Mouse (Mus musculus) midbrain, embryonic 11.5 days (tissue): ENCODE measurements around the gene Kat7. TPM values are rescaled to one million over a fixed set of nuclear protein-coding genes. Genes with fewer than 3 reads are reported as not detected.

Experiments used
- ATAC-seq: fragments of 200-750 bp; cut with Nextera tagmentation; 2 replicates; pipeline ENCODE4 v1.8.0; 2017; ENCODE audit warnings: moderate TSS enrichment, moderate library complexity; ENCODE audit not compliant: low FRiP score
- DNase-seq: peaks from one replicate; pipeline ENCODE4 v3.0.0; 2015; ENCODE audit warnings: low spot score; ENCODE audit errors: missing footprints
- H3K27ac ChIP-seq: fragments of 300-500 bp; sonication (generic); 2 replicates; pipeline ENCODE4 v1.5.1; 2014; ENCODE audit warnings: low read depth, low read length
- H3K27me3 ChIP-seq: fragments of 300-500 bp; sonication (generic); 2 replicates; pipeline ENCODE4 v1.6.1; 2014; ENCODE audit warnings: mild to moderate bottlenecking, low read length, moderate library complexity, mixed read lengths; ENCODE audit not compliant: control insufficient read depth, insufficient read depth
- H3K36me3 ChIP-seq: fragments of 300-500 bp; sonication (generic); 2 replicates; pipeline ENCODE4 v1.6.1; 2014; ENCODE audit warnings: mild to moderate bottlenecking, low read length, moderate library complexity, mixed read lengths; ENCODE audit not compliant: control insufficient read depth, insufficient read depth
- H3K4me1 ChIP-seq: fragments of 300-500 bp; sonication (generic); 2 replicates; pipeline ENCODE4 v1.6.1; 2014; ENCODE audit warnings: low read length; ENCODE audit not compliant: control insufficient read depth, insufficient read depth
- H3K4me2 ChIP-seq: fragments of 300-500 bp; sonication (generic); 2 replicates; pipeline ENCODE4 v1.6.1; 2014; ENCODE audit warnings: mild to moderate bottlenecking, moderate library complexity
- H3K4me3 ChIP-seq: fragments of 300-500 bp; sonication (generic); 2 replicates; pipeline ENCODE4 v1.5.1; 2014; ENCODE audit warnings: low read depth, low read length
- H3K9ac ChIP-seq: fragments of 300-500 bp; sonication (generic); 2 replicates; pipeline ENCODE4 v1.6.1; 2014; ENCODE audit warnings: low read length
- H3K9me3 ChIP-seq: fragments of 300-500 bp; sonication (generic); 2 replicates; pipeline ENCODE4 v1.6.1; 2016; ENCODE audit warnings: low read length; ENCODE audit not compliant: control insufficient read depth
- WGBS: fragments of 180-500 bp; shearing (Covaris S2); extraction: QIAGEN DNeasy Blood & Tissue Kit; methylation state at CpG from one replicate; pipeline ENCODE4 v1.1.7; 2014; 5-methylcytosine and 5-hydroxymethylcytosine counted together
- polyA plus RNA-seq: library from polyadenylated mRNA; unstranded; fragments of >200 nt; fragmentation: Nextera tagmentation; extraction: Ambion mirVana; gene quantifications from 2 replicates; pipeline ENCODE4 v1.2.1, GENCODE M21; 2014

The Kat7 gene
- 75.8 and 80.9 TPM in 2 replicates for polyA plus RNA-seq

DNA sequence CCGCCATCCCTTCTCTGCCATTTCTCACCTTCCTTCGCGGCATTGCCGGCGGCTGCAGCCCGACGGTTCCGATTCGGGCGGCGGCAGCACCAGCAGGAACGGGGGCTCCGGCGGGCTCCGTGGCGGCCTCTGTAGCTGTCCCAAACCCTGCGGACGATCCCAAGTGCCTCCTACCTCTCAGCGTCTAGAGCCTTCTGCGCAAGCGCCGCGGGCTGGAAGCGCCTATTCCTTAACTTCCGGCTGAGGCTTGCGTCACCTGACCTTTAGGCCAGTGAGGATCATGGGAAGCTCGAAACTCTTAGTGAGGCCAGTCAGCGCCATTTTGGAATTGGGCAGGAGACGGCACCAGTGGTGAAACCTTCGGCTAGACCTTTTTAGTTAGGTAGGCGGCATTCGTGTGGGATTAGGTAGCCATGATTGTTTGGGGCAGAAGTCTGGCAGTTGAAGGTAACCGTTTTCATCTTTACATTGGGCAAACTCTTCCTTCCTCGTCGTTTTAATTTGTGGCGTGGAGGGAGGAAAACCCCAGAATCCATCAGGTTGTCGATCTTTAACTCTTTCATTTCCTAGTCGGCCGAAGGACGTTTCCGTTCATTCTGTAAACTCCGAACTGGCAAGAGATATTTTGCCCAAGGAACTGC is at the start of gene Kat7:
TSS of gene Kat7 (minus strand) at position 240 of the 641 bp plus-strand sequence.
- Histone ChIP-seq H3K27me3 (no peaks in the 10 kb centered on the region), H3K4me2 (peak within 1 kb of the TSS; percentile 87), H3K36me3 (peaks cover 2% of the 10 kb centered on the region; the same call in 1 of the 2 replicates), H3K4me3 (peak within 1 kb of the TSS; percentile 87), H3K9ac (peak within 1 kb of the TSS; percentile 95), H3K9me3 (no peaks in the 10 kb centered on the region), H3K4me1 (peaks cover 13% of the 10 kb centered on the region), H3K27ac (peak within 1 kb of the TSS; percentile 88)
- ATAC-seq = peak; percentile 91
- DNase-seq = peak; percentile 99
- WGBS = under 1% methylated on average over 42 of the region's 42 CpGs

GRCm38 (mm10) chr11:95358263-95358662 is 48.2 kb upstream of the Kat7 start:
- Histone ChIP-seq H3K4me2 (no peak overlapping the region), H3K27me3 (no peaks in the 10 kb centered on the region), H3K4me1 (no peaks in the 10 kb centered on the region), H3K9ac (no peak overlapping the region), H3K4me3 (no peak overlapping the region), H3K9me3 (no peaks in the 10 kb centered on the region), H3K36me3 (no peaks in the 10 kb centered on the region), H3K27ac (no peak overlapping the region)
- 77% methylated on average over 3 of the region's 3 CpGs for WGBS
- no peak for DNase-seq
- ATAC-seq = no peak

DNA sequence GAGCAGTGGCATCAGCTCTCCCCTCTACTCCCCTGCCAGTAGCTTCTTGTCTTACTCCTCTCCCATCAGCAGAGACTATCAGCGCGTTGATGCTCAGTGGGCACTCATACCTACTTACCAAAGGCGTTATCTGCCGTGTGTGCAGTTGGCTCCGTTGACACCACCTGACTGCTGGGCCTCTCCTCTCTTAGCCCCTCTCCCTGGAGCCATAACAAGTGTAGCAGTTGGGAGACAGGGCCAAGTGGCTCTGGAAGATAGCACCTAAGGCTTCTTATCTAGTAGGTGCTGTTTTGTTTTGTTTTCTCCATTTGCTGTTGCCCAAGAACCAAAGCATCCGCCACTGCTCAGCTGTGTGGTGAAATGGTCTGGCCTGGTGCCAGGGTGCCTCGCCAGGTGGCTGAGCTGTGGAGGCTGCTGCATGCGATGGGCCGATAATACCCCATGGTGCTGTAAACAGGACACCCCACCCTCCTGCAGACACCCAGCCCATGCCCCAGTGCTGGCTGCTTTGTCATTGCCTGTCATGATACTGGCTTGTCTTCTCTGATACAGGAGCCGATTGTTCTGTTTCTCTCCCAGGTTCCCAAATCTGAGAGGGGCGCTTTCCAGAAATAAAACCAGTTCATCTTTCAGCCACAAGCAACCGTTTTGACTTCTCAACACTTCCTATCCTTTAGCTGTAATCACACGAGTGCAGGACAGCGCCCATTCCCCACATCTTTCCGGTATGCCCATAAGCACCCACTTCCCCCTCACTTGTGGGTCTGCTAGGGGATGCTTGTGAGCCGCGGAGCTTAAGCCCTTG is 46.6 kb upstream of the Kat7 start:
- ATAC-seq = no peak

DNA sequence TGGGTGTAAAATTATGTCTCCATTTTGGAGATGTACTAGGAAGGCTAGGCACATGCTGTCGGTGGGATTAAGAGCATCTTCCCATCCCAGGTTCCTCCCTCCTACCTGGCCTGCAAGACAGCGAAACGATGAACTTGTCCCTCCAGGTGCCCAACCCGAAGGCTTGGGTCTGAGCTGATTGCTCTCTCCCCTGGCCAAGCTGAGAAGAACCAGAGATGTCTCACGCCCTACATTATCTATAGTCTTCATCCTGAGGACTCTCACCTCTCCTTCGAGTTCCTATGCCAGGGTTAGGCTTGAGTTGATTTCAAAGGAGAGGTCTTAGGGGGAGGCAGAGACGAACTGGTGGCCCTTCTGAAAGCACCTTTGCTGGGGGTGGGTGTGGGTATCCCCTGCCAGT is 46.0 kb upstream of the Kat7 start:
- H3K27ac ChIP-seq = no peak overlapping the region
- WGBS = 88% methylated on average over 7 of the region's 7 CpGs
- no peaks in the 10 kb centered on the region for H3K27me3 ChIP-seq
- no peak for DNase-seq
- no peak for ATAC-seq
- no peaks in the 10 kb centered on the region for H3K36me3 ChIP-seq
- no peak overlapping the region for H3K4me2 ChIP-seq
- no peak overlapping the region for H3K4me3 ChIP-seq
- no peaks in the 10 kb centered on the region for H3K4me1 ChIP-seq
- no peaks in the 10 kb centered on the region for H3K9me3 ChIP-seq
- no peak overlapping the region for H3K9ac ChIP-seq

More for the DNA sequence above, 46.6 kb upstream of the Kat7 start:
- Histone ChIP-seq H3K9ac (no peak overlapping the region), H3K27me3 (no peaks in the 10 kb centered on the region), H3K36me3 (no peaks in the 10 kb centered on the region), H3K27ac (peak overlapping the region; percentile 44; the same call in 1 of the 2 replicates), H3K4me3 (no peak overlapping the region), H3K4me1 (no peaks in the 10 kb centered on the region), H3K4me2 (no peak overlapping the region), H3K9me3 (no peaks in the 10 kb centered on the region)
- 82% methylated on average over 17 of the region's 17 CpGs for WGBS
- no peak for DNase-seq

- Histone ChIP-seq H3K4me3 (no peak overlapping the region), H3K4me2 (no peak overlapping the region), H3K27me3 (no peaks in the 10 kb centered on the region), H3K9ac (no peak overlapping the region), H3K9me3 (no peaks in the 10 kb centered on the region), H3K27ac (no peak overlapping the region), H3K4me1 (no peaks in the 10 kb centered on the region), H3K36me3 (no peaks in the 10 kb centered on the region)
- DNase-seq = no peak
- 92% methylated on average over 5 of the region's 5 CpGs for WGBS
- ATAC-seq = no peak
Observed at GRCm38 (mm10) chr11:95355661-95356011, 45.6 kb upstream of the Kat7 start.

- H3K27me3 ChIP-seq = no peaks in the 10 kb centered on the region
- H3K27ac ChIP-seq = no peak overlapping the region
- no peaks in the 10 kb centered on the region for H3K4me1 ChIP-seq
- H3K36me3 ChIP-seq = no peaks in the 10 kb centered on the region
- H3K4me3 ChIP-seq = no peak overlapping the region
- no peak overlapping the region for H3K4me2 ChIP-seq
- H3K9ac ChIP-seq = no peak overlapping the region
- 89% methylated on average over 12 of the region's 12 CpGs for WGBS
- ATAC-seq (no peak), DNase-seq (no peak)
- H3K9me3 ChIP-seq = no peaks in the 10 kb centered on the region
Observed at GRCm38 (mm10) chr11:95354945-95355660, 45.1 kb upstream of the Kat7 start.

GRCm38 (mm10) chr11:95354228-95354944 is 44.3 kb upstream of the Kat7 start:
- H3K4me1 ChIP-seq = no peaks in the 10 kb centered on the region
- WGBS = 88% methylated on average over 14 of the region's 14 CpGs
- ATAC-seq = no peak

DNA sequence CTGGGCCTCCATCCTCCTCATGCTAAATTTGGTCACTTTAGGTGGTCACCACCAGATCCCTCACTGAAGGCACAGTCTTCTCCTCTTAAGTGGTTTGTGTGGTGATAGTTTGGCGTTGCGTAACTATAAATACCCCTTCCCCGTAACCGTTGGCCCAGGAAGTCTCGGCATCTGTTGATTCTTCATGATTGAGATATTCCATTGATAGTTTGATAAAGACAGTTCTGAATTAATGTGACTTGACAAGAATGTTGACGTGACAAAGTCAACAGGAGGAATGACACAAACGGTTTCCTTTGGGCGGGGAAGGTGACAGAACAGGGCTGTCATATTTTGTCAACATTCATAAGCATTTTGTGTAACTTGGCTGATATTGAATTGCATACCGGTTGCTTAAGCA is 43.2 kb upstream of the Kat7 start:
- Histone ChIP-seq H3K4me3 (no peak overlapping the region), H3K4me1 (no peaks in the 10 kb centered on the region), H3K9me3 (no peaks in the 10 kb centered on the region), H3K36me3 (no peaks in the 10 kb centered on the region), H3K4me2 (no peak overlapping the region), H3K9ac (no peak overlapping the region), H3K27me3 (no peaks in the 10 kb centered on the region), H3K27ac (no peak overlapping the region)
- DNase-seq (no peak), ATAC-seq (no peak)
- WGBS = 92% methylated on average over 9 of the region's 9 CpGs

More at GRCm38 (mm10) chr11:95354228-95354944, 44.3 kb upstream of the Kat7 start:
- no peak for DNase-seq
- Histone ChIP-seq H3K27ac (no peak overlapping the region), H3K9me3 (no peaks in the 10 kb centered on the region), H3K36me3 (no peaks in the 10 kb centered on the region), H3K27me3 (no peaks in the 10 kb centered on the region), H3K9ac (no peak overlapping the region), H3K4me3 (no peak overlapping the region), H3K4me2 (no peak overlapping the region)
